Mouse (Mus musculus) common myeloid progenitor, adult 5-6 weeks (primary cell): ENCODE data around the gene Rcn3. TPM values are rescaled to one million over a fixed set of nuclear protein-coding genes. Genes with fewer than 3 reads are reported as not detected.
"Not testable (repeated sequence)": the region's sequence is repeated elsewhere in the genome, so short reads cannot be mapped to it uniquely, and the experiment has no call there.

Experiments
- ATAC-seq: replicated peaks from 2 replicates; pipeline ENCODE4 v1.8.0; 2016; ENCODE audit warnings: low read depth, mild to moderate bottlenecking, moderate TSS enrichment, inconsistent platforms; ENCODE audit not compliant: poor library complexity, severe bottlenecking
- total RNA-seq: library from RNA; stranded (forward); fragments of 200-1000, 187-1606 nt; gene quantifications from 2 replicates; pipeline ENCODE4 v1.2.3, GENCODE M21; 2017

The Rcn3 gene
- total RNA-seq, 1 experiment from 2014 or later: 23.2 TPM

DNA sequence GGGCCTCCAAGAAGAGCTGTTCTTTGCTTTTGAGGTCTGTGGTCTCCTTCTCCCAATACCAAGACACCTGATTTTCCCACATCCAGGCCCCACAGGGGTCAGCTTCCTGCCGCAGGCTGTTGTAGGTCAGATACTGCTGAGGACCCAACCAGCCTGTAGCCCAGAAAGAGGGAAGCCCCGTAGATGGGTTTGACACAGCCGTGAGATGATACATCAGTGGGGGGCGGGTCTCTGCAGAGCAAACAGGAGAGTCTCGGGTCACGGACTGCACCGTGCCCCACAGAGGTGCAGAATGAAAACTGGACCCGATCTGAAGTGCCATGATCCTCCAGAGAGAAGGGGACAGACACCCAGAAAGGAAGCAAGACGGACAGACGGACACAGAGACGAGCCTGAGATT lies 10.4 kb upstream of the Rcn3 start:
- ATAC-seq: no peak

DNA sequence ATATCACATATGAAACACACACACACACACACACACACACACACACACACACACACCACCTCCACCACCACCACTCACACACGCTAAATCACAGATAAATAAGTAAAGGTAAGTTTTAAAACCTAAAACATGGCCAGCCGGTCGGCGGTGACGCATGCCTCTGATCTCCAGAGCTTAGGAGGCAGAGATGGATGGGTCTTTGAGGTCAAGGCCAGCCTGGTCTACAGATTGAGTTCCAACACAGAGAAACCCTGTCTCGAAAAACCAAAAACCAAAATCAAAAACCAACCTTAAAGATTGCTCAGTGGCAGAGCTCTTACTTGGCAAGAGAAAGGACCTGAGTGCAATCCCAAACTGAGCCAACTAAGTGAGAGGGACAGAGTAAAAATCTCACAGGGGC lies 8.0 kb upstream of the Rcn3 start:
- ATAC-seq: no peak

DNA sequence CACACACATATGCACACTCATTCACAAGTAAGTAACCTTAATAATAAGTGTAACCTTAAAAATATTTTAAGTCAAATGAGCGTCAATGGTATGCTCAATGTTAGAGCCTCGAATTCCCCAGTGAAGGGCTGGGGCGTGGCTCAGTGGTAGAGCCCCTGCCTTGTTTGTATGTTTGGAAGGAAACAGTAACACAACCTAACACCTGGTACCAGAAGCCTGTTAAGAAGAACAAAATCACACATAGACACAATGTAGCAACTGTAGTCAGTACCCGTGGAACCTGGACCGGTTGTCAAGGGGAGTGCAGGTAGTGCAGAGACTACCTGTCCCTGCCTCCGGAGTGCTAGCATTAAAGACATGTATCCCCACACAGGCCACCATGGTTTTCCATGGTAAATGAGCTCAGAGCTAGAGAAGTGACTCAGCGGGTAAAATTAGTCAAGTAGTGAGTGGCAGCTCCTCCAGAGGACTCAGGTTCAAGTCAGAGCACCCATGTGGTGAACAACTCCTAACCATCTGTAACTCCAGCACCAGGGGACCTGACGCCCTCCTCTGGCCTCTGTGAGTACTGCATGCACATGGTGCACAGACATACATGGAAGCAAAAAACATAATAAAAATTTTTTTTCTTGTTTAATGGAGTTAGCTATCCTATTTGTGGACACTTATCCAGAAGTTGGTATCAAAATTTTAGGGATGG lies 6.7 kb upstream of the Rcn3 start:
- no peak for ATAC-seq

DNA sequence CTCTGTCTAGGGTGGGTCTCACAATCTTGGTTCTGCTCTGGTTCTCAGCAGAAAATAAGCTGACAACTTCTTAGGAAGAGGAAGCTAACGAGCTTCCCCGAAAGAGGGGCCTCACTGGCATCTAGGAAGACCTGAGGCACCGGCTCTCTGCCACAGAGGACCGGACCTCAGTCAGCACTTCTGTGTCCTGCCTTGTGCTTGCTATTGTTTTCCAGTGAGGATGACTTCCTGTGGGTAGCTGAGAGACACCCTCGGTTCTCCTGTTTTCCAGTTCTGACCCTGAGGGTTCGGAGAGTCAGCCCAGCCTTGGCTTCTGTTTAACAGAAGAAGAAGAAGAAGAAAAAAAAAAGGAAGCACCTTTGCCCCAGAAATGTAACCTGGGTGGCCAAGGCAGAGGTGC lies 5.5 kb upstream of the Rcn3 start:
- ATAC-seq: 0 out of 2 replicates have a peak, but pooled peaks have one; percentile 9

- ATAC-seq: not testable (repeated sequence)
Observed at GRCm38 (mm10) chr7:45095965-45096364, 3.9 kb upstream of the Rcn3 start.

DNA sequence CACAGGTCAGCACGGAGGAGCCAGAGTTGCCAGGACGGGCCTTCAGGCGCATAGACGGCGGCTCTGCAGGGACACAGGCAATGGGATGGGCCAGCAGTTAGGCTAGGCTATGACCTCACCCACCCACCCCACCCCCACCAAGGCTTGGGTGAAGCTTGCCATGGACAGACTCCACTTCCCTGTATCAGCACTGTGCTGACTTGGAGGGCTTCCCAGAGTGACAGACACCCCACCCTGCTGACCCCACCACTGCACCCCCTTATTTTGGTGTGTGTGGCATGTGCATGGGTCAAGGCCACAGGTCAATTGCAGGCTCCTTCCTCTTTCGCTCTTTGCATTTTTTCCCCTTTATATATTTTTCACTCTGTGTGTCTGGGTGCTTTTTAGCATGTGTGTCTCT lies 3.3 kb upstream of the Rcn3 start:
- ATAC-seq: no peak

DNA sequence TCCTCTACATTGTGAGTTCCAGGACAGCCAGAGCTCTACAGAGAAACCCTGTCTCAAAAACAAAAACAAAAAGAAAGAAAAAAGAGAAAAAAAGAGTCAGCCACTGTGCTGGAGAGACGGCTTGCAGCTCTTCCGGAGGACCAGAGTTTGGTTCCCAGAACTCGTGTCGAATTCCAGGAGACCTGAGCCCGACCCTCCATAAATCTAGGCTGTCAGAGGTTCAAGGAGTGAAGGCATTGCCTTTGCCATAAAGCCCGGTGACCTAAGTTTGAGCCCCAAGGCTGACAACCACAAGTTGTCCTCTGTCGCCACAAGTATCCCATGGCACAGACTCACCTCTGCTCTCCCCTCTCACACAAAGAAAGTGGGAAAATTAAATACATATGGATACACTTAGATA lies 2.1 kb upstream of the Rcn3 start:
- no peak for ATAC-seq

- ATAC-seq: no peak
Observed at GRCm38 (mm10) chr7:45093516-45093905, 1.5 kb upstream of the Rcn3 start.

GRCm38 (mm10) chr7:45092828-45093515 lies 951 bp upstream of the Rcn3 start:
- no peak for ATAC-seq

DNA sequence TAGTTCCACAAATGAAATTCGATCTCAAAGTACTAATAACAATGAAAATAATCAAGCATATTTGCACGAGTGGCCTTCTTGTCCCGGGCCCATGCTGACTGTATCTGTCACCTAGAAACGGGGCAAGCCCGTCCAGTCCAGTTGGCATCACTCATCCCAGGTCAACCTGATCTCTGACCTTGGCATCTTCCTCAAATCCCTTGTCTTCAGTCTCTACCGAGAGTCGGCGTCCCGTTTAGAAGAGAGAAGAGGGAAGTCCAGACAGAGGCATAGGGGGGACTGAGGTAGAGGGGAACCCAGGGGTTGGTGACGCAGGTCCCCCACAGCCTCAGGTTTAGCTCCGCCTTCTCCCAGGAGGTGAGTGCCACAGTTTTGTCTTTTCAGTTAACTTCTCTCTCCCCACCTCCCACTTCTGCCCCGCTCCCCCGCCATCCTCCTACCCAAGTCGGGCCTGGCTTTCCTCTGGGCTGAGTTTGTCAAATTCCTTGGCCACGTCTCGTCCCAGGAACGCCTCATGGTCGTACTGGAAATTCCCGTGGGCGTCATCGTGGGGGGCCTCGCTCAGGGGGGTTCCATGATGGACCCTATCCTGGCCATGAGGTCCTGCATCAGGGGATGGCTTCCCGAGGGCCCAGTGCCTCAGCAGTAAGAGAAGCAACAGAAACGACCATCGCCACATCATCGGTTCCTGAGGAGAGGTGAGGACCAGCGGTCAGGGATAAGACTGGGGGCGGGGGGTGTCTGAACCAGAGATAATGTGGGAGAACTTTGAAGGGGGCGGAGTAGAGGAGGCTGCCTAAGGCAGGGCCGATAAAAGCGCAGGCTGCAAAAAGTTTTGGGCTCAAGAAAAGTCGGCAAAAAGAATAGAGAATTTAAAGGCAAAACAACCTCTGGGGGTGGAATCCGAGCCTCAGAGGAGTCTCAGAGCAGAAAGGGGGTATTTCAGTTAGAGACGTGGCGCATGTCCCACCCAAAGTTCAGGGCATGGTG lies 725 bp downstream of the Rcn3 start:
- peak; percentile 61 for ATAC-seq

- ATAC-seq: peak; percentile 62
Observed at GRCm38 (mm10) chr7:45090251-45090977, 1.6 kb downstream of the Rcn3 start.

DNA sequence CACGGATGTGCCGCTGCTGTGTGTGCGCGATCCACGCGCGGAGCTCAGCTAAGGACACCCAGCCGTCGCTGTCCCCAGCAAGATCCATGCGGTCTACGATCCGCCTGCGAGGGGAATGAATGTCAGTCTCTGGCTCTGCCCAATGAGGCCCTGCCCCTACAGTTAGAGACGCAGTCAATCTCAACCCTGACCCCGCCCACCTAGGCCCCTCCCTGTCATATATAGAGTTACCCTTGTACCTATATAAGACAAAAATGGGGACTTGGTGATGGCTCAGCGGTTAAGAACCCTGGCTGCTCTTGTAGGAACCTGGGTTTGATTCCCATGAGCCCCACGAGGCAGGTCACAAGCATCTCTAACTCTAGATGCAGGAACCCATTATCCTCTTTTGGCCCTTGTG lies 3.4 kb downstream of the Rcn3 start:
- ATAC-seq: no peak

GRCm38 (mm10) chr7:45086084-45086483 lies 5.9 kb downstream of the Rcn3 start:
- ATAC-seq: no peak

GRCm38 (mm10) chr7:45083300-45083890 lies 8.6 kb downstream of the Rcn3 start:
- ATAC-seq: no peak

- peak; percentile 76 for ATAC-seq
Observed at GRCm38 (mm10) chr7:45082401-45083299, 9.4 kb downstream of the Rcn3 start.

- ATAC-seq: no peak
Observed at GRCm38 (mm10) chr7:45081016-45081415, 11.0 kb downstream of the Rcn3 start.

- ATAC-seq: peak; percentile 49
Observed at GRCm38 (mm10) chr7:45079856-45080255, 12.2 kb downstream of the Rcn3 start.

DNA sequence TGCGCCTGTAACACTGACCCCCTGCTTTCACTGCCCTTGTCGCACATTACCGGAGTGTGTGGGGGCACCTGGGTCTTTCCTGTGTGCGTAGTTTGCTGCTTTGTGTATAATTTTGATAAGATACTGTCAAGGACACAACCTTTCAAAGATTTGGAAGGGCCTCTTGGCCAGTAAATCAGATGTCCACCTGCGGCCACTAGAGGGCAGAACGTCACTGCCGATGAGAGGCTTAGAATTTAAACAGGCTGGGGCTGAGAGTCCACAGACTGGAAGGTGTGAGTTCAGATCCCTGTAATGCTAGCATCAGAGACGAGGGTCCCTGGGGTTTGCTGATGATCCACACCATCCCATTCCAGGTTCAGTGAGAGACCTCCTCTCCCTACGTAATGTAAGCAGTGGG lies 13.5 kb downstream of the Rcn3 start:
- no peak; the same call in 1 of the 2 replicates for ATAC-seq

GRCm38 (mm10) chr7:45077829-45078228 lies 14.2 kb downstream of the Rcn3 start:
- no peak for ATAC-seq
